Mouse (Mus musculus): ENCODE results near the gene Mis18a.

The Mis18a gene

DNA sequence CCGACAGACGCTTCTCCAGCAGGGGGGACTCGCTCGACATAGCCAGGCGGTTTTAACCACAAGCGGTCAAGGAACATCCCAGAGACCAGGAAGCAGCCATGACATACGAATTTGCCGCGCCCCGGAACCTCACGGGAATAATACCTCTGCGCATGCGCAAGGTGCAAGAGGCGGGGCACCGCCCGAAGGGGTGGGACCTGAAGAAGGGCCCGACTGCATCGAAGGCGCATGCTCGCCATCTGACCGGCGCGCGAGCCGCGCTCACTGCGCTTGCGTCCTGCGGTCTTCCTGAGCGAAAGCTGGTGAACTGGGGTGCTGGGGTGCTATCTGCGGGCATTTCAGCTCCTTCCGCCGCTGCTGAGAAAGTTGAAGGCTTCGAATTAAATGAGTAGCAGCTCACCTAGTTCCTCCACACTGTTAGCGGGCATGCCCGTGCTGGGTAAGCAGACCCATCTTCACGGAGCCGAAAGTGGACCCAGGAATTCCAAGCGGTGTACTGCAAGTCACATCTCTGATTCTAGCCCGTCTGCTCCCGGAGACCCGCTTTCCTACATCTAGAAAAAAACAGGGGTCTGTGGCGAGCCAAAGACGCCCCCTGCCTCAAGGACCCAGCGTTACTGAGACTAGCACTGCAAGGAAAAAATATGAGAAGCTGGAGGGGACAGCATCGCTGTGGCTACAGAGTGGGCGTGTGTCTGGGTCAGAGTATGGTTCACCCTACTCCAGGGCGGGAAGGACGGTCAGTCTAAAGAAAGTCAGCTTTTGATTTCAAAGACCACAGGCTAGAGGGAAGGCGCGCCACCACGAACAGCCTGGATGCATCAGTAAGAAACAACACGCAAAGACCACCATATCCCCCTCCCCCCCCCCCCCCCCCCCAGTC is at the start of gene Mis18a:
TSS of gene Mis18a (minus strand) at position 172 of the 883 bp plus-strand sequence.
- DNase-seq = peak; percentile 95 to 97

DNA sequence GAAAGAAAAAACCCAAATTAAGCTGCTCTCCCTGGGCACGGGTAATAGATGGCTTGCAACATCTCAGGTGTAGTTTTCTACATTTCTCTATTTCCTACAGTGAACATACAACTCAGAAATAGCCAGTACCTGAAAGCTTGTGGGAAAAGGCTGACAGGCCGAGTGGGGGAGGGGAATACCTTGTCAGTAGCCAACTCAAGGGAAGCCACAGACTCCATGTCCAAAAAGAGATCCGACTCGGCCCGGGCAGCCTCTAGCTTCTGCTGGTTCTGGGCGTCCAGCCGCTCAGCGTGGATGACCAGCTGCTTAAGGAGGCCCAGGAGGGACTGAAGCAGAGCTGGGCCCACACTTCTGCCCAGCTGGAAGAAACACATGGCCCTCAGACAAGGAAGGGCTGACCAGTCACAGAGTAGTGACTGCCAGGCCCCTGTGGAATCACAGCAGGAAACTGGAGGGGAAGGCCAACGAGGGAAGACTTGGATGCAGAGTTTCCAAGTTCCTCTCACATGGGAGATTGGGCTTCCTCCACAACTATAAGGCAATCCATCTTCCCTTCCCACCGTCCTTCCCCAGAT is 48.8 kb upstream of the Mis18a start:
- no peak for DNase-seq

DNA sequence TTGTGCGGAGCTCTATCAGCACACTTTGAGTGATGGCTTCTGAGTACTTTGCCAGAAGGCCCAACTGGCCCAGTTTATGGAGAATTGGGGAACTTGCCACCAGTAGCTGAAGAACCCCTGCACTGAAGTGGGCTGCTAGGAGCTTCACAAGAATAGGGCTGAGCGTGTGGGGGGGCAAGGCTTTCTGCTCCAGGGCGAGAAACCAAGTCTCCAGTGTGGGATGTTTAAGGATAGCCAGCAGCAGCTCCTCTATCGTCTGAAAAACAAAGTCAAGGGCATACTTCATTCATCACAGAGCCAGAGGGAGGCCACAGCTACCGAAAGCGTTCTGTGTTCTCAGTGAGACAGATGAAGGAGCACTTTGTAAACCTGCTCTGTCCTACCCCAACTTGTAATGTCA is 47.4 kb upstream of the Mis18a start:
- DNase-seq = no peak

DNA sequence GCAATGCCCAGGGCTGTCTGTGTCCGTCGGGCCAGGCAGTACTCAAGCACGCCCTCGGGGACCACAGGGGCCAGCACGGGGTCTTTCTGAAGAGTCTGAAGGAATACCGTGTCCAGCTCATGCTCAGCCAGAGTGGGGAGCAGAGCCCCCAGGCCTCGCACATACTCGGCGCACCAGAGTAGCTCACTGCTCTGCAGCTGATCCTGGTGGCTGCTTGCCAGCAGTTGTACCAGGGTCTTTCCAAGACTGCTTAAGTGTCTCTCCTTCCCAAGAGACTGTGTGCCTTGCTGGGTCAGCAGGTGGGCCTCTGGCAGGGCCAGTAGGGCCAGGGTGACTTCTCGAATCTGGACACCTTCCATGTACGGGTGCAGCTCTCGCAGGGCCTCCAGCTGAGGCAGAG is 47.0 kb upstream of the Mis18a start:
- DNase-seq = no peak

DNA sequence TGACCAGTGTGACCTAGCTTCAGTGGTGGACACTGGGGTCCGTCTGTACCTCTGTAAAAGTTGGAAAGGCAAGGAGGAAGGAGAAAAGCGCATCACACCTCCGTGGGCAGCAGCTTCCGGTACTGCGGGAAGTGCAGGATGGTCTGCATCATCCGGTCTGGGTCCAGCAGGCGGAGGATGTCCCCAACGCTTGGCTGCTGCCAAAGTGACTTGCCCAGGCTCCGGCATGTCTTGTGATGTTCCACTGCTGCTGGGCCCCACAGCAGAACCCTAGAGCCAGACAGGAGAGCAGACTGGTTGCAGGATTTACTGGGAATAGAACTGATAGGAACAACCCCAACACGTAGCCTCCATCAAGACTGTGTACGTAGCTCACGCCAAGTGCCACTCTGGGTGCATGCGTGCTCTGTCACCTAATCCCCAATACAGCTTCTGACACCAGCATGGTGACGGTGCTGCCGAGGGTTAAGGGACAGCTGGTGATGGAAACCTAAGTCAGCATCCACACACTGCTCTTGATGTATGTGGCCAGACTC is 39.8 kb upstream of the Mis18a start:
- no peak for DNase-seq

DNA sequence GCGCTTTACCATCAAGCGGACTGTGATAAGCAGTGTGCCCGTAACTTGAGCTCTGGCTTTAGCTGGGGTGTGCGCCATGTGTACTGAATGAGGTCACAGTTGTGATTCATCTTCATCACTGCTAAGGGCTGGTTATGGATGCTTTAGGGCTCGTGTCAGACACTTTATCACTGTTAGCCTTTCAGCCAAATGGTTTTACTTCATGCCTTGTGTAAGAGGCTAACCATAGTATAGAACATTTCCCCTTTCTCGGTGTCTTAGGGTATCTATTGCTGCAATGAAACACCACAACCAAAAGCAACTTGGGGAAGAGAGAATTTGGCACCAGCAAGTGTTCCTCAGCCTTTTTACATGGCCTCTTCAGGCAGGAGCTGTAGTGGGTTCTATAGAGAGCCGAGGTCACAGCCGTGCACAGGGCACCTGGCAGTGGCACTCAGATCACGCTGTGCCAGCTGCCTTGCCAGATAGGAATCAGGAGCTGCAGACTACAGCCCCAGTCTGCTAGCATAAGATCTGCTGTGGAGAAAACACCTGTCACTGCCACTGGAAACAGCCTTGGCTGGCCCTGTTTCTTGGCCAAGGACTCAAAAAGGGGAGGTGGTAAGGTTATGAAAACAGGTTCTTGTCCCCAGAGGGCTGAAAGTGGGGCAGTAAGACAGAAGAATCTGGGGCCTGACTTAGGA is 38.1 kb upstream of the Mis18a start:
- no peak for DNase-seq

DNA sequence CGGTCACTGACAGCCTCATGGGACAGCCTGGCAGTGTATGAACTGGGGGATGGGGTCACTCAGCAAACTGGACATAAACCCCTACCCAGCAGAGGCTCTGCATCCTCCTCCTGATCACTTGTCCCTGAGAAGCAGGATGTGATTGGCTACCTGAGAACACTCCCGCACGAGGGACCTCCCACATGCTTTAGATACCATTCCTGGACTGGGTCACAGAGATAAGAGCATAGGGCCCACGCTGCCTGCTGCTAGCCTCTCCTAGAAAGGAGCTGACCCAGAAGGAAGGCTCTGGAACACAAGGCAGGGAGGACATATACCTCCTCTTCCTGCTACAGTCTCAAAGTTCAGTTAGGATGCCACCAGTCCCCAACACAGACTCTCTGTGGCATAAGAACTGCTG is 33.3 kb upstream of the Mis18a start:
- no peak for DNase-seq

DNA sequence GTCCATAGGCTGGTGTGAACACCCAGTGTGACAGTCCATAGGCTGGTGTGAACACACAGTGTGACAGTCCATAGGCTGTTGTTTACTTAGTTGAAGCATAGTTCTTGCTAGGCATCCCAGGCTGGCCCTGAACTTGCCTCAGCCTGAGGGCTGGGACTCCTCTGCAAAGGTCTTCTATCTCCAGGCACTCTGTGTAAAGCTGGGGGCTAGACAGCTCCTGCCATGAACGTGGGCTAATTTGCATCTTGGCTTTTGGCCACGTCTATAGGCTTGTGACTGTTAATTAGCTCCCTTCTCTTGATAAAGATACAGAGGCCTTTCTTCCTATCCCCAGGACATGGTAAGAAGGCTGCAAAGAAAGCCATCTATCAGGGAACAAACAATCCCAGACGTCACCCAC is 32.1 kb upstream of the Mis18a start:
- no peak for DNase-seq

DNA sequence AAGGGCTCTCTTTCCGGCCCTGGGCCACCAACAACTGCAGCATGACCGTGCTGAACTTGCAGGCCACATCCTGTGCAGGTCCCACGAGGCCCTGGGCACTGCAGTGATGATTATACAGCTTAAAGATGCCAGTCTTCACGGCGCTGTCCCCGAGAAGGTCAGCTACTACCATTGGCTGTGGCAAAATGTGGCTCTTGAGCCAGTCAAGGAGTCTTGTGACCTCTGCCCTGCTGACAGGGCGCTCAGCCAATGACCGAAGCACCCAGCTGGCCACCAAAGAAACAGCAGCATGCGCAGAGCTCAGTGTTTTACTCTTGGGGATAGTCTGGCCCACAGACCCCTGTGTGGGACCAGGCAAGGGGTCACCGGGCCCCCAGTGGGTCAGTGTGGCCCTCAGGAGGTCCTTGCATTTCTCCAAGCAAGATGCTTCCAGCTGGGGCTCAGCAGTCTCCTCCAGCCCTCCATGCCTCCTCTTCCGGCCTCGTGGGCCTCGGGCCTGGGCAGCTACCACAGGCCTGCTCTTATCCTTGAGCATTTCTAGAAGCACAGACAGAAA is 26.3 kb upstream of the Mis18a start:
- peak in 1 of 2 experiments; percentile 51 for DNase-seq

DNA sequence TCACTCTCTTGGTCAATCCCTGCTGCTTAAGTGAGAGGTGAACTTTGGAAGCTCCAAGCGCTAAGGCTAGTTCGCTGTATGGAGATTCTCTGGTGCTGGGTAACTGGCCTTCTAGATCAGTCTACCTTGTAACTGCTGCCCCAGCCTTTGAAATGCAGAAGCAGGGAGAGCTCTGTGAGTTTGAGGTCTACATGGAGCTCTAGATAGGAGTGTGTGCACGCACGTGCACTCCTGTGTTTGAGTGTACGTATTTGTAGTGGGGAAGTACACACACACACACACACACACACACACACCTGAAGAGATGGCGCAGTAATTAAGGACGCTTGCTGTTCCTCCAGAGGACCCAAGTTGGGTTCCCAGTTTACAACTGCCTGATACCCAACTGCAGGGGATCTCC is 21.0 kb upstream of the Mis18a start:
- DNase-seq = no peak

DNA sequence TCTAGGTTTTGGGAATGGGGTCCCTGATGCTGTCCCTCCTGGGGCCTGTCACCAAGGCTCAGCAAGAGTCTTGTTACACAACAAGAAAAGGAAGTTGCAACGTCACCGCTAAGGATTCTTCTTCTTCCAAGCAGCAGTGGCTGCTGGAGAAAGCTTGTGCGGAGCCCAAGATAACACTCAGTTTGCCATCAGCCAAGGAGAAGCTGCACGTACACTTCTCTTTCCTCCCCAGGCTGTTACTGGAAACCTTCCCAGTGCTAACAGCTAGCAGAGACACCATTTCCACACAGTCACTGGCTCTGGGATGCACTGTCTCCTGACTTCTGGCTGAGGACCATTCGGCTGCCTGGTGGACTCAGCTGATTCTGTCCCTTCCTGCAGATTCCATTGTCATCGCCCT is 19.9 kb upstream of the Mis18a start:
- DNase-seq = no peak

DNA sequence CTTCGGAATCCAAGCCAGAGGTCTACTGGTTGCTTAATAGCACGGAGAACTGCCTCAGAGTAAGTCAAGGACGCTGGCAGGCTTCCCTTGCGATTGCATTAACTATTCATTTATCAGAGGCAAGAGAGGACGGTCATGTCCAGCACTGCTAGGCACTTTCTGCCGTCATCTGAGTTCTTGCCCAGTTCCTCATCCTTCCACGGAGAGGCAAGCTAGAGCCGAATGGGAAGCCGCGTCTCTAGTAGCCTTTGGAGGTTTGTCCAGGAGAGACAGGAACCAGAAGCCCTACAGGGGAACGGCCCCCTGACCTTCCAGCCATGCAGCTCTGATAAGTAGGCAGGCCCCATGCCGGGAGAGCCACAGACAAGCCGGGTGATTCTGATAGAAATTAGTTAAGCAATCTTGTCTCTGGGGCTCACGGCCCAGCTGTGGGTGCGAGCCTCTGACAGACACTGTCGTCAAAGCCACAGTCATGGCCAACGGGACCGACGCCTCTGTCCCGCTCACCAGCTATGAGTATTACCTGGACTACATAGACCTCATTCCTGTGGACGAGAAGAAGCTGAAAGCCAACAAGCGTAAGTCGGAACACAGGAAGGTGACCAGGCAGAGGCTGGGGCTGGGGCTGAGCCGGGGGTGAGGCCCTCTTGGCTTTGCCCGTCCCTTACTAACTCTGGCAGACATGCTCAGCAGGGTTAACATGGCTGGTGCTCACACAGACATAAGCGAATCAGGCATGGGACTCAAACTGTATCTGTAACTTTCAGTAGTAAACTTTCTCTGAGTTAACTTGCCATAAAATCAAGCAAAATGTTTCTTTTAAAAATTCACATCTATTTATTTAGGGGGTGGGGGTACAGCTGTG is 11.1 kb upstream of the Mis18a start, which contains the start of gene Mrap:
TSS of gene Mrap (plus strand) at position 116 of the 865 bp plus-strand sequence.
- no peak for DNase-seq

DNA sequence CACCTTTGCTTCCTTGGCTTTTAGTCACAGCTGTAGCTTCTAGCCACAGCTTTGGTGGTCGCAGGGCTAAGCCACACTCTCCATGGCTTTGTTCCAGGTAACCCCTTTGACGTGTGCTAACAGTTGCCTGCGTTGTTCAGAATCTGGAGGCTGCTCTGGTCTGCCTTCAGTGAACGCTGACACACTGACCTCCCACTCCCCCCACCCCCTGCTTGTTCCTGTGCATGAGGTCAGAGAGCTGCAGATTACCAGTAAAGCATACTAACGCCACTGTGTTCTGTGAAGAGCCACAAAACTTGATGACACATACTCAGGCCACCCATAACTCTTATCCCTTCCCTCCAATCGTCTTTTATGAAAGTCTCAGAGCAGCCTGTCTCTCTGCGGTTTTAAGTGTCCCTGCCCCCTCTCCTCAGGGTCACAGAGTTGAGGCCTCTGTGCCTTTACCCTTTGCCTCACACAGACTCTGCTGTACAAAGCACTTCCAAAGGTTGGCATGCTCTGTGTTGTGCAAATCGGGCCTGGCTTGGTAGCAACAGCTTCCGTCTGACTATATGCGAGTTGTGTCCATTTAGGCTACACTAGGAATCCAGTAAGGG is 9.6 kb upstream of the Mis18a start:
- DNase-seq = peak; percentile 21 to 26

DNA sequence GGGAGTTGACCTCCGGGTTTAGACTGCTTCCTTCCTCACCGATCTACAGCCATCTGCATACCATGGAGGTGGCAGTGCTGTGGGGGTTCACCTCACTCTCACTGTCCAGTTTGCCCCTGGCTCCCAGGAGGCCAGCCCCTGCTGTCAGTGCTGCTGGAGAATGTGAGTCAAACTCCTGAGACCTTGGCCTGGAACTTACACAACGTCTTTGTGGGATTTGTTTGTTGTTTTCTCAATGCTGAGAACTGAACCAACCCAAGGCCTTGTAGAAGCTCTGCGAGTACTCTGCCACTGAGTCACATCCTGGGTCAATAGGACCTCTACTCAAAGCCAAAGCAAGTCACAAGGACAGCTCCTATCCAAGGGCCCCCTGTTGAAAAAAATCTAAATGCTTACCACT is 8.4 kb upstream of the Mis18a start:
- no peak for DNase-seq

DNA sequence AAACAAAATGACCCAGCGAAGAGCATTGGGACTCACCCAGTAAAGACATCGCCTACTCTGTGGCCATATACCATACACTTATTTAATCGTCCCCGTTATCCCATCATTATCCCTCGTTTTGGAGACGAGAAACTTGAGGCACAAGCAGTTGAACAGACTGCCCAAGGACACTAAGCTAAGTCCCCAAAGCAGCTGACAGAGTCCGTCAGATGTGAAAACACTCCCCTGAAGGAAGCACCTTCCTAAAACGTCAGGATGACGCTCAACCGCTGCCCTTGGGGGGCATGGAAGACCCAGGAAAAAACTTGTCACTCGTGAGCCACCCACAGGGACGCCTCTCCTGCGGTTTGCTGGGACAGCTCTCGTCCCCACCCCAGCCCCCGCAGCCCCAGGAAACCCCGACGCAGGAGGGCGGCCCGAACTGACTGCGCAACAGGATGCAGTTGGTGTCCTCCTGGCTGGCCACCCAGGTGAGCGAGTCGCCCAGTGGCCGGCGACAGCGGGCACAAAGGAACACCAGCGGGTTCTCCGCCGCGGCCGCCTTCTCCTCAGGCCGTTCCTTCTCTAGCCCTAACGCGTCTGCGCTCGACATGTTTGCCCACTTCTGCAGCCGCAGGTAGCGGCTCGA is 490 bp downstream of the Mis18a start:
- DNase-seq = no peak

DNA sequence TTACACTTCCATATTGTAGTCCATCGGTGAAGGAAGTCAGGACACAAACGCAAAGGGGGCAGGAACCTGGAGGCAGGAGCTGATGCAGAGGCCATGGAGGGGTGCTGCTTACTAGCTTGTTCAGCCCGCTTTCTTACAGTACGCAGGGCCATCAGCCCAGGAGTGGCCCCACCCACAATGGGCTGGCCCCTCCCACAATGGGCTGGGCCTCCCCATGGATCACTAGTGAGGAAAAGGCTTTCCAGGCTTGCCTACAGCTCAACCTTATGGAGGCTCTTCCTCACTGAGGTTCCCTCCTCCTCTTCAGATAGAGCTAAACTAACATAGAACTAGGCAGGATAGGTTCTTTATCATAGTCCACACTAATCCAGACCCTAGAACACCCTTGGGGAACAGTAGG is 3.2 kb downstream of the Mis18a start:
- no peak for DNase-seq

DNA sequence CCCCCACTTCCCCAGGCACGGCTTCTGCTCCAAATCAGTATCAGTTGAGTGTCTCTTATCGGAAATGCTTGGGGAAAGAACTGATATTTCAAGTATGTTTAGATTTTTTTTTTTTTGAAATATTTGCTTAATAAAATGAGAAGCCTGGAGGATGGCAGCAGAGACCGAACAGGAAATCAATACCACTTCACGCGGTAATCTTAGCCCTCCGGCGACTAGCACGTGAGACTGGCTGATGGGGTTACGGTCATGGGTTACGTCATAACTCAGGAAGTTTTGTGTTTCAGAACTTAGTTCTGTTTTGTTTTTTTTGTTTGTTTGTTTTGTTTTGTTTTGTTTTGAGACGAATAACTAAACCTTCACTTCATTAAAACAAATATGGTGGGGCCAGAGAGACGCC is 16.9 kb downstream of the Mis18a start:
- DNase-seq = no peak

DNA sequence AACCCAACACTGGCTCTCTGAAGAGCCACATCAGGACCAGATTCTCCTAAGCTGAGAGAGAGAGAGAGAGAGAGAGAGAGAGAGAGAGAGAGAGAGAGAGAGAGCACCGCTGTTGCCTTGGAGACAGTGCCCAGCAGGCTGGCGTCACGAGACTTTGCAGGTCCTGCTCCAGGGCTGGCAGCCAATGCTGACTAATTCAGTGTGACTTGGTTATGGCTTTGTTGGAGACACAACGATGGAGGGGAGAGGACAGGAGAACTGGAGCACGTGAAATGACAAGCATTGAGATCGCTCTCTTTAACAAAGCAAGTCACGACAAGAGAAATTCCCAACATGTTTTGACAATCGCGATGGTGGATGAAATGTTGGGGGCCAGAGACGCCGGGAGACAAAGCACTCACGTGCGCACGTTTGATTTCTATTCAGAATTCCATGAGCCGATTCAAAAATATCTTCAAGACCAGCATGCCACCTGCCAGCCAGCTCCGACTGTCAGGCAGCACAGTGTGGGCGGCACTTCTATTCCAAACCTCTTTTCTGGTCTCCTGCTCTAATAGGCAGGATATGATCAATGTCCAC is 17.4 kb downstream of the Mis18a start:
- DNase-seq = peak; percentile 56 to 72

DNA sequence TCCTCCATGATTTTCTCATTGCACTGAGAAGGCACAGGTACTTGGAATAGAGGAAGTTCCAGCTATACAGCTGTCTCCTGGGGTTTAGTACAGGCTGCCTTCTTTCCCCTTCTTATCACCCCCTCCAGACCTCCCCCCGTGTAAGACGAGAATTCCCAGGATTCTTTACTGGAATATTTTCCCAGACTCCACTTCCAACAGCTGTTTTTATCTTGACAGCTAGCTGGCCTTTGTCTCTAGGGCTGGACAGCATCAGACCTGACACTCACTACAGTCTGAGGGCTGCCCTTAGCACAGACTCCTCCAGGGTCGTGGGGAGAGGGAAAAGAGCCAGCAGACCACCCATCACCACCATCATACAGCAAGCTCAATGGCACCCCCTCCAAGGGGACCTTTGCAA is 20.9 kb downstream of the Mis18a start:
- no peak for DNase-seq

DNA sequence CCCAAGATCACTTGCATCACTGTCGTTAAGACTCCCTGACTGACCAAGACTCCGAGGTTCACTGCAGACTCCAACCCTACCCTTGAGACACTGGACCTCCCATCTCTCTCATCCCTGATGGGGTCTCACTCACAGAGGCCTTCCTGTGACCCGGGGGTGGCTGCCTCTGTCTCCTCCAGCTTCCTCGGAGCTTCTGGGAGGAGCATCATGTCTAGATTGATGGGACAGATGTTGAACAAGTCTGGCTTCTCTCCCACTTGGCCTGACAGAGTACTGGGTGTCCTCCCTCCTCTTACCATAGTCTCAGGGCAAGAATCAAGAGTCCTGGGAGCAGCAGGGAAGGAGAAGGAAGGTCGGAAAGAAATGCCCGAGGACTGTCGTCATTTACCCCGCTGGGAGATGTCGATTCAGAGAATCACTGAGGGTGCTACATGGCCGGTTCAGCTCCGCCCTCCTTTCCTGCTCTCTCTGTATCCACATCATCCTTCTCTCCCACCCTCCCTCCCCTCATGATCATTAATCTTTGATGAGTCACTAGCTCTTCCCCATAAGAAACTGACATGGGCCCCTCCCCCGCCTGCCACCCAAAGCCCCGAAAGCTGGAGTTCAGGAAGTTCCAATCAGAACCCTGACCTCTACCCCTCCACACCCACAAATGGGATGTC is 22.9 kb downstream of the Mis18a start:
- no peak for DNase-seq
